Mouse (Mus musculus) limb, embryonic 13.5 days (tissue): ENCODE results near the gene Slc51a. TPM values are rescaled to one million over a fixed set of nuclear protein-coding genes. Genes with fewer than 3 reads are reported as not detected.
"Not testable (repeated sequence)": the region's sequence is repeated elsewhere in the genome, so short reads cannot be mapped to it uniquely, and the experiment has no call there.

ENCODE experiments used
- ATAC-seq: fragments of 200-750 bp; cut with Nextera tagmentation; 2 replicates; pipeline ENCODE4 v1.8.0; 2017; ENCODE audit warnings: low read depth, moderate number of reproducible peaks, moderate TSS enrichment; ENCODE audit not compliant: low FRiP score
- H3K27ac ChIP-seq: fragments of 300-500 bp; sonication (generic); 2 replicates; pipeline ENCODE4 v1.5.1; 2015; ENCODE audit warnings: inconsistent platforms, mild to moderate bottlenecking, moderate library complexity
- H3K27me3 ChIP-seq: fragments of 300-500 bp; sonication (generic); 2 replicates; pipeline ENCODE4 v1.6.1; 2015; ENCODE audit warnings: mild to moderate bottlenecking, inconsistent platforms
- H3K36me3 ChIP-seq: fragments of 300-500 bp; sonication (generic); 2 replicates; pipeline ENCODE4 v1.6.1; 2015; ENCODE audit warnings: inconsistent platforms, mild to moderate bottlenecking, moderate library complexity
- H3K4me1 ChIP-seq: fragments of 300-500 bp; sonication (generic); 2 replicates; pipeline ENCODE4 v1.6.1; 2015; ENCODE audit warnings: inconsistent platforms
- H3K4me2 ChIP-seq: fragments of 300-500 bp; sonication (generic); replicated peaks from 2 replicates; pipeline ENCODE4 v1.6.1; 2015; ENCODE audit warnings: inconsistent platforms, mild to moderate bottlenecking, moderate library complexity
- H3K4me3 ChIP-seq: fragments of 300-500 bp; sonication (generic); 2 replicates; pipeline ENCODE4 v1.5.1; 2015; ENCODE audit warnings: moderate library complexity, mild to moderate bottlenecking, inconsistent platforms
- H3K9ac ChIP-seq: fragments of 300-500 bp; sonication (generic); 2 replicates; pipeline ENCODE4 v1.6.1; 2015; ENCODE audit warnings: mild to moderate bottlenecking, inconsistent platforms
- H3K9me3 ChIP-seq: fragments of 300-500 bp; sonication (generic); 2 replicates; pipeline ENCODE4 v1.6.1; 2016; ENCODE audit warnings: inconsistent platforms
- WGBS: fragments of 180-500 bp; shearing (Covaris S2); methylation state at CpG from one replicate; pipeline ENCODE4 v1.1.7; 2015; 5-methylcytosine and 5-hydroxymethylcytosine counted together
- polyA plus RNA-seq: library from polyadenylated mRNA; unstranded; fragments of >200 nt; fragmentation: Nextera tagmentation; extraction: Ambion mirVana; gene quantifications from 2 replicates; pipeline ENCODE4 v1.2.1, GENCODE M21; 2015

Slc51a gene
- polyA plus RNA-seq, 1 experiment from 2014 or later = 0.46 TPM

DNA sequence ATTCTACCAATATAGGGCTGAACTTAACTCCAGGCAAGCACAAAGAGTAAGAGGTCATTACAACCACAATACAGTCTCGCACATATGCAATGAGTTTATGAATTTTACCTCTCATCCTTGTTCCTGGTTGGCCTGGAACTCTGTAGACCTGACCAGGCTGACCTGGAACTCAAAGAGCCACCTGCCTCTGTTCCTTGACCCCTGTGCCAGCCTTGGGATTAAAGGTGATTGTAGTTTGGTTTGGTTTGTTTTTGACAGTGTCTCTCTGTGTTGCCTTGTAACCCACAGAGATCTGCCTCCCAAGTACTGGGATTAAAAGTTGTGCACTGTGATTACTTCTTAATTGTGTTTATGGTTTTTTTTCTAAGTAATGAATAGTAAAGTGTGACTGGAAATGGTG is 30.9 kb downstream of the Slc51a start:
- H3K36me3 ChIP-seq = peaks cover 43% of the 10 kb centered on the region
- no peaks in the 10 kb centered on the region for H3K27me3 ChIP-seq
- ATAC-seq = no peak
- no peaks in the 10 kb centered on the region for H3K9me3 ChIP-seq
- H3K27ac ChIP-seq = no peak overlapping the region
- no peak overlapping the region for H3K4me2 ChIP-seq
- 91% methylated on average over 1 of the region's 1 CpGs for WGBS
- no peak overlapping the region for H3K9ac ChIP-seq
- H3K4me3 ChIP-seq = no peak overlapping the region
- H3K4me1 ChIP-seq = peaks cover 12% of the 10 kb centered on the region; the same call in 1 of the 2 replicates

DNA sequence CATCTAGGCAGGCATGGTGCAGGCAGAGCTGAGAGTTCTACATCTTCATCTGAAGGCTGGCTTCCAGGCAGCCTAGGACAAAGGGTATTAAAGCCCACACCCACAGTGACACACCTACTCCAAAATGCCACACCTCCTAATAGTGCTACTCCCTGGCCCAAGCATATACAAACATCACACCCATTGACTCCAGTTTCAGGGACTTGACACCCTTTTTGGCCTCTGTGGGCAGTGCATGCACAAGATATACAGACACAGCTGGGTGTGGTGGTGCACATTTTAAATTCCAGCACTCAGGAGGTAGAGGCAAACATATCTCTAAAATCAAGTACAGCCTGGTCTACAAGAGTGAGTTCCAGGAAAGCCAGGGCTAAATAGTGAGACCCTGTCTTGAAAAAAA is 31.6 kb downstream of the Slc51a start:
- peaks cover 12% of the 10 kb centered on the region; the same call in 1 of the 2 replicates for H3K4me1 ChIP-seq
- no peak for ATAC-seq
- H3K9ac ChIP-seq = no peak overlapping the region
- peaks cover 45% of the 10 kb centered on the region for H3K36me3 ChIP-seq
- H3K4me2 ChIP-seq = no peak overlapping the region
- H3K9me3 ChIP-seq = no peaks in the 10 kb centered on the region
- H3K27ac ChIP-seq = no peak overlapping the region
- H3K4me3 ChIP-seq = no peak overlapping the region
- no peaks in the 10 kb centered on the region for H3K27me3 ChIP-seq

DNA sequence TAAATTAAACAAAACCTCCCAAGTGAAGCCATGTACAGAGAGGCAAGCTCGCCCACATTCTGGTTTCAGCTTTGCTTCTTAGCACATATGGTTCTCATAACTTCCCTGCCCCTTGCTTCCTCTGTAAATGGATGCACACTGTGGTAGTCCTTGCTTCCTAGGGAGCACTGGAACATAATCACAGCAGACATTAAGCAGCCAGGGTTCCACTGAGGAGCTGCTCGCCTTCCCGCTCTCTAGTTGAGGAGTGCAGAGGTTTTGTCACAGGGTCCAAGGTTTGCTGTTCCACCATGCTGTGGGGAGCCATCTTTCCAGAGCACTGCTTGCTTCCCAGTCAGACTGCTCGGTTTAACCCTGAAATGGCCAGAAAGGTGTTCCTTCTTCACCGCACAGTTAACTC is 33.0 kb downstream of the Slc51a start:
- Histone ChIP-seq H3K36me3 (peaks cover 39% of the 10 kb centered on the region), H3K4me2 (peak overlapping the region; percentile 36), H3K4me1 (peaks cover 12% of the 10 kb centered on the region; the same call in 1 of the 2 replicates), H3K4me3 (no peak overlapping the region), H3K27ac (peak overlapping the region; percentile 61), H3K27me3 (no peaks in the 10 kb centered on the region), H3K9ac (no peak overlapping the region), H3K9me3 (no peaks in the 10 kb centered on the region)
- WGBS = 28% methylated on average over 5 of the region's 5 CpGs
- ATAC-seq = no peak

DNA sequence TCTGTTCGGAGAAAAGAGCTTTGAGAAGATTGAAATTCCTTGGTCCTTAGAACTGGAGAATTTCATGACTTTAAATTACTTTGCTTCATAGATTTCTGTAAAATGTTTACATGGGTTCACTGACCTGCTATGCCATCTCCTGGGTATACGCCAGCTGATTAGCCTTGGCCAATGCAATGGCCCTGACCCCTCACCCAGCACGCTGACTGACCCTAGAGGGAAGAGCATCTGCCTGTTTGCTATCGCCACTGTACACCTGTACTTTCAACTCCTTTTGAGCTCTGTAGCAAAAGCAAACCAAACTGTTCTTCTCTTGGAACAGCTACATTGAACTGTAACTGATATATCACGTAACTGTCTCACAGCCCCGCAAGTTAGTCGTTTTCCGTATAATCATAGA is 34.6 kb downstream of the Slc51a start:
- ATAC-seq = no peak
- Histone ChIP-seq H3K4me3 (no peak overlapping the region), H3K9ac (no peak overlapping the region), H3K9me3 (no peaks in the 10 kb centered on the region), H3K36me3 (peaks cover 30% of the 10 kb centered on the region), H3K4me2 (no peak overlapping the region), H3K4me1 (peaks cover 12% of the 10 kb centered on the region; the same call in 1 of the 2 replicates), H3K27ac (no peak overlapping the region), H3K27me3 (no peaks in the 10 kb centered on the region)
- WGBS = 94% methylated on average over 8 of the region's 8 CpGs

DNA sequence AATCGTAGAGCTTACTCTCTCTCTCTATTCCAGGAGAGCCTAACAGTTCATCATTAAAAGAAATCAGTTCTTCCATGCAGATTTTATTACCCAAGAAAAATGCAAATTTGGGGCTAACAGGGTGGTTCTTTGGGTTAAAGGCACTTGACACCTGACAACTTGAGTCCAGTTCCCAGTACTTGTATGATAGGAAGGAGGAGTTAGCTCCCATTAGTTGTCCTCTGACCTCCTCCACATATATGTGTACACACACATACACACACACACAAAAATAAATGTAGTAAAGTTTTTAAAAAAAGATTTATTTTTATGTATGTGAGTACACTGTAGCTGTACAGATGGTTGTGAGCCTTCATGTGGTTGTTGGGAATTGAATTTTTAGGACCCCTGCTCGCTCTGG is 37.5 kb downstream of the Slc51a start:
- H3K9me3 ChIP-seq = no peaks in the 10 kb centered on the region

DNA sequence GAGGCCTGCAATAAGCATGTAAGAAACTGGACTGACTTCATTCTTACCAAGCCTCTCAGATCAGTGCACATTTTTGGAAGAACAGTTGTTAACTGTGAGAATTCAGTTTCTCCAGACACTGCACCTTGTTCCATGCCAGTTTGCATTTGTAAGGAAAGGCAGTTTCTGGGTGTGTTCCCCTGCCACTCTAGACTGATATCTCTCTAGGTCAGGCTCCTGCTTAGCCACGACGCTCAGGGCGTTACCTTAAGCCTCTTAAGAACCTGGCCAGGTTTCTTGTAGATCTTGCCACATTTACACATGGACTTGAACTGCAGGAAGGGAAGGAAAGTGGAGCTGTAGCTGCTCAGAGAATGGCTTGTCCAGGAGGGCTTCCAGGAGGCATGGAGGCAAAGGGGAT is 38.0 kb downstream of the Slc51a start:
- no peak overlapping the region for H3K4me2 ChIP-seq
- WGBS = 85% methylated on average over 3 of the region's 3 CpGs
- H3K36me3 ChIP-seq = peaks cover 16% of the 10 kb centered on the region
- no peaks in the 10 kb centered on the region for H3K27me3 ChIP-seq
- no peak overlapping the region for H3K9ac ChIP-seq
- H3K27ac ChIP-seq = no peak overlapping the region
- H3K4me3 ChIP-seq = no peak overlapping the region
- no peak for ATAC-seq
- no peaks in the 10 kb centered on the region for H3K9me3 ChIP-seq
- H3K4me1 ChIP-seq = peaks cover 6% of the 10 kb centered on the region; the same call in 1 of the 2 replicates

More for the DNA sequence above, 37.5 kb downstream of the Slc51a start:
- H3K27ac ChIP-seq = no peak overlapping the region
- H3K4me3 ChIP-seq = no peak overlapping the region
- peaks cover 16% of the 10 kb centered on the region for H3K36me3 ChIP-seq
- WGBS = 94% methylated on average over 2 of the region's 2 CpGs
- ATAC-seq = no peak
- peaks cover 10% of the 10 kb centered on the region; the same call in 1 of the 2 replicates for H3K4me1 ChIP-seq
- H3K27me3 ChIP-seq = no peaks in the 10 kb centered on the region
- no peak overlapping the region for H3K4me2 ChIP-seq
- H3K9ac ChIP-seq = no peak overlapping the region

DNA sequence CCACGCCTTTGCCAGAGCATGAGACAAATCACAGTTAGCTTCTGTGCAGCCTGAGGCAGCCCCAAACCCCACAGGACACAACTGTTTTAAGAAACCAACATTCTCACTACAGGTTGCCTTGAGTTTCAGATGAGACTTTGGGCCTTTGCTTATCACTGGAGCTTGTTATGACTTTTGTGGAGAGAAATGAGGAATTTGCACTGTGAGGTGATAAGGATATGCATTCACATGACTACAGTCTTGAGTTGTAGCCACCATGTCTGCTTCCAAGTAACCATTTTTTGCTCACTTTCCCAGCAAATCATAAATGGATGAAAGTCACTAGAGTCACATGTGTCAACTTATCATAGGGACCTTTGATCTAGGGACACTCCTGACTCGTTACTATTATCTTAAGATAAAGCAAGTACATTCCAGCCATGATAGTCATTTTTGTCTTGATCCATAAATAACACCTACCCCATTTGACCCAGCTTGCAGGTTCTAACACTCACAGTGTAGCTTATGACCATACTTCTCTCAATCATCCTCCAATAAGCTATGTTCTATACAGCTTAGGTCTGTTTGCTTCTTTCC is 41.0 kb downstream of the Slc51a start:
- no peak overlapping the region for H3K9ac ChIP-seq
- WGBS = 76% methylated on average over 2 of the region's 2 CpGs
- H3K36me3 ChIP-seq = peaks cover 4% of the 10 kb centered on the region; the same call in 1 of the 2 replicates
- no peak for ATAC-seq
- no peaks in the 10 kb centered on the region for H3K27me3 ChIP-seq
- H3K27ac ChIP-seq = no peak overlapping the region
- H3K4me3 ChIP-seq = no peak overlapping the region
- H3K9me3 ChIP-seq = no peaks in the 10 kb centered on the region
- H3K4me2 ChIP-seq = no peak overlapping the region
- no peaks in the 10 kb centered on the region for H3K4me1 ChIP-seq

DNA sequence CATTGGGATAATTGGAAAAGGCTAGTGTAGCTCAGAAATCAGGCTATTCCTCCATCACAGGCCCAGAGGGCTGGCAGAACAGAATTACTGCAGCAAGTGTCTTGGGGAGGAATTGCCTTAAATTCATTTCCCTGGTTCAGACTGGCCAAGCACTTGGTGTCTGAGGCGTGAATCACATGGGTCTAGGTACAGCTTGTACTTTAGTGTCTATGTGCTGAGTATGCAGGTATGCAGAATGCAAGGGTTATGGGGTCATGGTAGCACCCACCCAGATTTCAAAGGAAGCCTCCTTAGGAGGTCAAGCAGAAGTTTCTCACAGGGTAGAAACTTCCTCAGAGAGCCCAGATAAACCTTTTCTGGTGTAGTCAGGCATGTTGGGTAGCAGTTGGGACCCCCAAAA is 42.1 kb downstream of the Slc51a start:
- ATAC-seq = no peak
- Histone ChIP-seq H3K9me3 (no peaks in the 10 kb centered on the region), H3K4me1 (no peaks in the 10 kb centered on the region), H3K27me3 (no peaks in the 10 kb centered on the region), H3K27ac (no peak overlapping the region), H3K4me3 (no peak overlapping the region), H3K4me2 (no peak overlapping the region), H3K9ac (no peak overlapping the region), H3K36me3 (0 out of 2 replicates have a peak, but pooled peaks cover 2% of the 10 kb centered on the region)
- 94% methylated on average over 1 of the region's 1 CpGs for WGBS

DNA sequence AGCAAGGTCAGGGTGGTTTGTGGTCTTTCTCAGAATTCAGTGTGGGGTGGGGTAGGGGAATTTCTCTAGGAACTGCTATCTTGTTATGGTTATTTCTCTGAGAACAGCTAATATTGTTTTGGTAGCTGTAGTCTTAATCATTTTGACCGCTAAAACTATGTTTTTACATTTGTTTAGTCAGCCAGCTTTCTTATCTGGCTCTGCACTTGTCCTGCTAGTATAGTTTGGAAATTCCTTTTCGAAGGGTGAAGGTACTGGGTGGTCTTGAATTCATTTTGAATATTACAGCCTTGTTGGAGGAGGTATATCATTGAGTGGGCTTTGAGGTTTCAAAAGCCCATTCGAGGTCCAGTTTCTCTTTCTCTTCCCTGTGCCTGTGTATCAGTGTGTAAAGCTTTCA is 43.1 kb downstream of the Slc51a start:
- 91% methylated on average over 3 of the region's 3 CpGs for WGBS
- not testable (repeated sequence) for ATAC-seq, H3K27ac ChIP-seq, H3K36me3 ChIP-seq, H3K4me3 ChIP-seq, H3K4me1 ChIP-seq, H3K27me3 ChIP-seq, H3K9ac ChIP-seq, H3K4me2 ChIP-seq, H3K9me3 ChIP-seq

DNA sequence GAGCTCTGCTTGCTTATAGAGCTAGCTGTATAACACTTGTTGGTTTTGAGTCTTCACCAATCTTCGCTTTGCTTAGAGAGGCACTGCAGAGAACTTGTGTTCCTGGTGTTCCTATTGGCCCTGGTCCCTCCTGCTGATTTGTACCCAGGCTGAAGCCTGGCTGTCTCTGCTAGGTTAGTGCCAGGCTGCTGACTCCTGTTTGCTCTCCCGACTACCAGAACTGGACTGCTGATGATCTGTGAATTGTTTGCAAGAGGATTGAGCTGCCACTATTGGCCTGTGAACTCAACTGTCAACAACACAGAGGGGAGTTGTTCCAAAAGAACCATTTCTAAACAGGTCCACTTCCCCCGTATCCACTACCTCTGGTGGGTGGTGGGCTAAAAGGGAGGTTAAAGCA is 46.2 kb downstream of the Slc51a start:
- no peaks in the 10 kb centered on the region for H3K27me3 ChIP-seq
- 90% methylated on average over 3 of the region's 3 CpGs for WGBS
- no peaks in the 10 kb centered on the region for H3K9me3 ChIP-seq
- H3K4me3 ChIP-seq = no peak overlapping the region
- no peak for ATAC-seq
- 0 out of 2 replicates have a peak, but pooled peaks cover 2% of the 10 kb centered on the region for H3K36me3 ChIP-seq
- H3K4me1 ChIP-seq = peaks cover 5% of the 10 kb centered on the region; the same call in 1 of the 2 replicates
- H3K4me2 ChIP-seq = no peak overlapping the region
- H3K9ac ChIP-seq = no peak overlapping the region
- H3K27ac ChIP-seq = no peak overlapping the region

DNA sequence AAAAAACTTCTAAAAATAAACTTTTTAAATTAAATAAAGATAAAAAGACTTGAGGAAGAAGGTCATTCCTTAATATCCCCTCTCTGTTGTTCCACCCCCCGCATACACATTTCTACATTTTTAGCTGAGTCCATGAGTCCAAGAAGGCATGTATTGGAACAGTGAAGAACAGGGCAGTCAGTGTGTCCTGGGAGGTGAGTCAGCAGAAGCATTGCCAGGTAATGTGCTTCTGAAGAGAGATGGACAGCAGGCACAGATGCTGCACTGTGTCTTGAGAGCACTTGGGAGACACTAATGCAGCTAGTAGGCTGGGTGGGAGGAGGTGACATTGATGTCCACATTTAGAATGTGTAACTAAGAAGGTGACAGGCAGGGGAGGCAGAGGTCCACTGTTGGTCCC is 50.4 kb downstream of the Slc51a start:
- no peak overlapping the region for H3K4me3 ChIP-seq
- H3K9ac ChIP-seq = no peak overlapping the region
- WGBS = 95% methylated on average over 1 of the region's 1 CpGs
- no peak overlapping the region for H3K27ac ChIP-seq
- H3K27me3 ChIP-seq = no peaks in the 10 kb centered on the region
- no peaks in the 10 kb centered on the region for H3K9me3 ChIP-seq
- 0 out of 2 replicates have a peak, but pooled peaks cover 2% of the 10 kb centered on the region for H3K36me3 ChIP-seq
- H3K4me1 ChIP-seq = peaks cover 5% of the 10 kb centered on the region; the same call in 1 of the 2 replicates
- no peak overlapping the region for H3K4me2 ChIP-seq
- ATAC-seq = no peak

DNA sequence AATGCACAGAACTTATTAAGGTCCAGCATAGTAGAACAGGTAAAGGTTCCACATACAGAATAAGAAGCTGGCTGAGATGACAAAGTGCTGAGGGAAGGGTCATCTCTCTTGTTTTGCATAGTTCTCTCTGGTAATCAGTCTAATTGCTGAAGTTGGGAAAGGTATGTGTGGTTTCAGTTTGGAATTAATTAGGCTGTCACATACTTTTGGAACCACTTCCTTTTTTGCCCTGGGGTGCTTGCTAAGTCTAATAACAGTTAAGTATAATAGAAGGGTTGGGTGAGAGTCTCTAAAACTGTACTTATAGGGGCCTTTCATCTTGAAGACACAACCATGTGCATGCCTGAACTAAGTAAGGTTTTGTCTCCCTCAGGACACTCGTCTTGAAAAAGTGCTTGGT is 51.0 kb downstream of the Slc51a start:
- Histone ChIP-seq H3K9ac (no peak overlapping the region), H3K4me2 (no peak overlapping the region), H3K4me1 (peaks cover 9% of the 10 kb centered on the region), H3K27ac (no peak overlapping the region), H3K36me3 (no peaks in the 10 kb centered on the region), H3K27me3 (no peaks in the 10 kb centered on the region), H3K9me3 (no peaks in the 10 kb centered on the region), H3K4me3 (no peak overlapping the region)
- no peak for ATAC-seq
- 47% methylated on average over 1 of the region's 1 CpGs for WGBS

DNA sequence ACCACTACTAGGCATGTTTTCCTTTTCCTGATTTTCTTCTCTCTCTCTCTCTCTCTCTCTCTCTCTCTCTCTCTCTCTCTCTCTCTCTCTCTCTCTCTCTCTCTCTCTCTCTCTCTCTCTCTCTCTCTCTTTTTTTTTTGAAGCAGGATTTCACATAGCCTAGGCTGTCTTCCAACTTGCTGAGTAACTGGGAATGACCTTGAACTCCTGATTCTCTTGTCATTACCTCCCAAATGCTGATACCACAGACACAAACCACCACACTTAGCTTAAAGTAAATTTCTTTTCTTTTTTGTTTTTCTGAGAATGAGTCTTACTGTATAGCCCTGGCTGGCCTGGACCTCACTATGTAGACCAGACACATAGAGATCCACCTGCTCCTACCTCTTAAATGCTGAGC is 53.0 kb downstream of the Slc51a start:
- H3K4me1 ChIP-seq = peaks cover 16% of the 10 kb centered on the region
- no peak overlapping the region for H3K4me2 ChIP-seq

More for the DNA sequence above, 53.0 kb downstream of the Slc51a start:
- no peak overlapping the region for H3K27ac ChIP-seq
- H3K4me3 ChIP-seq = no peak overlapping the region
- no peak overlapping the region for H3K9ac ChIP-seq
- no peaks in the 10 kb centered on the region for H3K27me3 ChIP-seq
- H3K9me3 ChIP-seq = no peaks in the 10 kb centered on the region
- no peak for ATAC-seq
- H3K36me3 ChIP-seq = no peaks in the 10 kb centered on the region
